Mouse (Mus musculus): Measurements from ENCODE around the gene Galnt7. TPM values are rescaled to one million over a fixed set of nuclear protein-coding genes. Genes with fewer than 3 reads are reported as not detected.
"Not testable (repeated sequence)": the region's sequence is repeated elsewhere in the genome, so short reads cannot be mapped to it uniquely, and the experiment has no call there.

Galnt7 gene
- total RNA-seq, 2 experiments from 2014 or later, result 5.7 to 6.5 TPM

- intact Hi-C loops (cut with DNase I), result no loop called here
- DNase-seq, result no peak
These were observed 106.0 kb downstream of the Galnt7 start for GRCm38 (mm10) chr8:57546834-57547233.

DNA sequence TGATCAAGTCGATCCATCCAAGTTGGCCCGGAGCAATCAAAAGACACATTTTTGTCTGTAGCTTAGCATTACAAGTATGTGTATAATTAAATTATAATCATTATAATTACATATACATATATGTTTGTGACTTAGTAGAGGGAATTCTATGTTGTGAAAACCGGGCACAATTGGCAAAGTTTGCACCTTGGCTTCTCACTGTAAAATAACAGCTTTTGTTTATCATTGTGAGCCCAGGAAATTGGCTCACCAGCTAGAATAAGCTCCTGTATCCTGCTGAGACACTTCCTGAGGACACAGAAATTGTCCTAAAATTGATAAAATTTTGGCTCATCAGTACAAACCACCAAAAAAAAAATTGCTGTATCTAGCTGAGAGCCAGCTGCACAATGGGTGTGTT, 106.4 kb downstream of the Galnt7 start:
- intact Hi-C loops (cut with DNase I), result no loop called here
- no peak for DNase-seq

DNA sequence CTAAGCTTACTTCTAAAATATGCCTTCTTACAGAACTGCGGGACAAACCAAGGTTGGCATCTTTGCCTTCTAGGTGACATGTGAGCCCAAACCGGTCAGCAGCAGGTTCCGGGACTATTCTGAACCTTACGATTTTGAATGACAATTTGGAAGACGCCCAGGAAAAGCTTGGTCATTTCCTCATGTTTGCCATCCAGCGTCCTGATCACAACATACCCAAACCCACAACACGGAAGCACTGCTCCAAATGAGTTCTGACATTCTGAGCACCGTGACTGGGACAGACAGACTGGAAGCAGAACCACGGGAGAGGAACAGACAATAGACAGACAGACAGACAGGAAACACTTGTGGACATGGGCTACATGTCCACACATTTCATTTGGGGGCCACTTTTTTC, 111.4 kb downstream of the Galnt7 start:
- no peak for DNase-seq
- intact Hi-C loops (cut with DNase I), result loop anchor here (2.0 kb wide), 2 partner anchors 31 to 249 kb away; no protein-coding TSS in a partner anchor

DNA sequence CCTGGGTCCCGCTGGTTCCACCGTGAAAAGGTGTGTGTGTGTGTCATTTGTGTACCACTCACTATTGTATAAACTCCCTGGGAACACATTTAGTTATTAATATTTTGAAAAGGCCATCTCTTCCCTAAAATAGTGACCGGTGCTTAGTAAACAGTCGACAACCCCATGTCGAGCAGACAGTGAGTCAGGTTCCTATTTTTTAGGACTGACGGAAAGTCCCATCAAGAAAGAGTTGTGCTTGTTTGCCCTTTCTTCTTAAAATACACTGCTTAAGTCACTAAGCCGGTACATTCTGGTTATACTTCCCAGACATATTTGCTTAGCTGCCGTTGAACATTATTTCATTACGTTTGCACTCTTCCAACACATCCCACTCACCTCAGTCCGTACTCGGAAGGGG, 111.9 kb downstream of the Galnt7 start:
- intact Hi-C loops (cut with DNase I), result loop anchor here (1.0 to 2.0 kb wide), 3 partner anchors 32 to 259 kb away; no protein-coding TSS in a partner anchor
- no peak for DNase-seq

GRCm38 (mm10) chr8:57540110-57540838, 112.6 kb downstream of the Galnt7 start:
- intact Hi-C loops (cut with DNase I), result loop anchor here (1.0 to 2.0 kb wide), 3 partner anchors 33 to 260 kb away; no protein-coding TSS in a partner anchor
- DNase-seq, result peak; percentile 70 to 84

GRCm38 (mm10) chr8:57538601-57539000, 114.2 kb downstream of the Galnt7 start:
- DNase-seq, result no peak
- intact Hi-C loops (cut with DNase I), result no loop called here

DNA sequence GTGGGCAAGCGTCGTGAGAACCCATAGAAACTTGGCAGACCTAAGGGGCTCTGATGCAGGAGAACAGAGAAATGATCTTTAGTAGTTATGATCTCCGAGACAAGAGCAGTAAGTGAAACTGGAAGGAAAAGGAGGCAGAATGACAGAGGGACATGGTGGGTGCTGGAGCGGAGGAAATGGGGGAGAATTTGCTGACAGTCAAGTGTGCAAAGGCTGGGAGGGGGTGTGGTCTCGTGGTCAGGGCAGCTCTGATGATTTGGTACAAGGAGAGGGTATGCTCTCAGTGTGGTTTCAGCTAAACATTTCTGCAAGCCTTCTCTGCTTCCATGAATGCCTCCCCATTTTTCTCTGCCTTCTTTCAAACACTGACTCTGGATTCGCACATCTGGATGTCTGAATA, 116.7 kb downstream of the Galnt7 start:
- intact Hi-C loops (cut with DNase I), result no loop called here
- no peak for DNase-seq

GRCm38 (mm10) chr8:57534495-57534894, 118.3 kb downstream of the Galnt7 start:
- intact Hi-C loops (cut with DNase I), result loop anchor here (5.0 kb wide), 1 partner anchor 182 kb away; no protein-coding TSS in a partner anchor
- no peak for DNase-seq

GRCm38 (mm10) chr8:57533106-57533505, 119.7 kb downstream of the Galnt7 start:
- intact Hi-C loops (cut with DNase I), result loop anchor here (5.0 kb wide), 1 partner anchor 181 kb away; no protein-coding TSS in a partner anchor
- no peak for DNase-seq

GRCm38 (mm10) chr8:57532223-57532622, 120.6 kb downstream of the Galnt7 start:
- intact Hi-C loops (cut with DNase I), result loop anchor here (5.0 kb wide), 1 partner anchor 180 kb away; no protein-coding TSS in a partner anchor

DNA sequence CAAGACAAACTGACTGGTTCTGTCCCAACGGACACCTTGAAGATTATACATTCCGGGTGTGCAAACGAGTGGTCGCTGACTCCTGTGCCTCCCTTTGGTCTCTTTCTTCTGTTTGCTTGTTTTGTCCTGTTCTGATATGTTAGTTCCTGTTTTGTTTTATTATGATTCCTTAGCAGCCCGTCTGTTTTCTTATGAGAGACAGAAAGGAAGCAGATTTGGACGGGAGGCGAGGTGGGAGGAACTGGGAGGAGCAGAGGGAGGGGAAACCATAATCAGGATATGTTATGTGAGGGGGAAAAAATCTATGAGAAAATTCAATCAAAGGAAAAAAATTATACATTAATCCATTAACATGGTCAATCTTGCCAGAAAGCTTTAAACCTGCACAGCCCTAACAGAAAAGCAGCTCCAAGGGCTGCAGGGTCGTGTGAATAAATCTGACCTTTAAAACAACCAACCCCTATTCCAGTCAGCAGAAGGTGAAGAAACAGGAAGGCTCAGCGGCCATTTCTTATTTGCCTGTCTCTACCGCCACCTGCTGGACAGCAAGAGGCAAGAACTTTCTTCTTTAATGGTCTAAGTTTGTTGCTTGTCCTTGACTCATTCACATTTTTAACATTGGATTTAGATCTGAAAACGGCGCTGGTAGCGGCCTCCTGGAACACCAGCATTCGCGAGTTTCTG, 122.0 kb downstream of the Galnt7 start:
- DNase-seq, result peak; percentile 91 to 93
- intact Hi-C loops (cut with DNase I), result loop anchor here (1.0 to 5.0 kb wide), 4 partner anchors 18 to 179 kb away; partner anchors contain the start of gene Sap30

More at GRCm38 (mm10) chr8:57532223-57532622, 120.6 kb downstream of the Galnt7 start:
- DNase-seq, result no peak

- DNase-seq, result no peak
- intact Hi-C loops (cut with DNase I), result loop anchor here (2.0 to 5.0 kb wide), 3 partner anchors 17 to 178 kb away; partner anchors contain the start of gene Sap30
These were observed 122.6 kb downstream of the Galnt7 start for GRCm38 (mm10) chr8:57530238-57530637.

DNA sequence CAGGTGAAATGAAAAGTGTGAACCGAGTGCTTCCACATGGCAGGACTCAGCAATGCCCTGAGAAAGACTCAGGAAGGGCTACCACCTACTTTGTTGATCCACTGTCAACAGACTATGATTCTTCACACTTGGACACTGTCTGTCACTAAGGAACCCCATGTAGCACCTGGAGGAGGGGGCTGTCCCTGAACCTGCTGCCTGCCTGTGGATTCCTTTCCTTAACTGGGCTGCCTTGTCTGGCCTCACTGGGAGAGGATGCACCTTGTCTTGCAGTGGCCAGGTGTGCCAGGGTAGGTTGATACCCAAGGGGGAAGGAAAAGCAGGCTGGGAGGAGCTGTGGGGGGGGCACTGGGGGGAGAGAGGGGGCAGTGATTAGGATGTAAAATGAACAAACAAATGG, 124.8 kb downstream of the Galnt7 start:
- no peak for DNase-seq
- intact Hi-C loops (cut with DNase I), result loop anchor here (10.0 kb wide), 1 partner anchor 643 kb away; no protein-coding TSS in a partner anchor

GRCm38 (mm10) chr8:57520186-57520786, 132.5 kb downstream of the Galnt7 start:
- intact Hi-C loops (cut with DNase I), result loop anchor here (10.0 kb wide), 1 partner anchor 635 kb away; no protein-coding TSS in a partner anchor
- DNase-seq, result no peak

- intact Hi-C loops (cut with DNase I), result no loop called here
- DNase-seq, result no peak
These were observed 135.1 kb downstream of the Galnt7 start for GRCm38 (mm10) chr8:57517723-57518122.

GRCm38 (mm10) chr8:57516685-57517084, 136.1 kb downstream of the Galnt7 start:
- intact Hi-C loops (cut with DNase I); DNase-seq: not testable (repeated sequence)

- not testable (repeated sequence) for DNase-seq
- intact Hi-C loops (cut with DNase I), result loop anchor here (2.0 to 5.0 kb wide), 2 partner anchors 18 to 81 kb away; no protein-coding TSS in a partner anchor
These were observed 139.6 kb downstream of the Galnt7 start for GRCm38 (mm10) chr8:57513178-57513661.

DNA sequence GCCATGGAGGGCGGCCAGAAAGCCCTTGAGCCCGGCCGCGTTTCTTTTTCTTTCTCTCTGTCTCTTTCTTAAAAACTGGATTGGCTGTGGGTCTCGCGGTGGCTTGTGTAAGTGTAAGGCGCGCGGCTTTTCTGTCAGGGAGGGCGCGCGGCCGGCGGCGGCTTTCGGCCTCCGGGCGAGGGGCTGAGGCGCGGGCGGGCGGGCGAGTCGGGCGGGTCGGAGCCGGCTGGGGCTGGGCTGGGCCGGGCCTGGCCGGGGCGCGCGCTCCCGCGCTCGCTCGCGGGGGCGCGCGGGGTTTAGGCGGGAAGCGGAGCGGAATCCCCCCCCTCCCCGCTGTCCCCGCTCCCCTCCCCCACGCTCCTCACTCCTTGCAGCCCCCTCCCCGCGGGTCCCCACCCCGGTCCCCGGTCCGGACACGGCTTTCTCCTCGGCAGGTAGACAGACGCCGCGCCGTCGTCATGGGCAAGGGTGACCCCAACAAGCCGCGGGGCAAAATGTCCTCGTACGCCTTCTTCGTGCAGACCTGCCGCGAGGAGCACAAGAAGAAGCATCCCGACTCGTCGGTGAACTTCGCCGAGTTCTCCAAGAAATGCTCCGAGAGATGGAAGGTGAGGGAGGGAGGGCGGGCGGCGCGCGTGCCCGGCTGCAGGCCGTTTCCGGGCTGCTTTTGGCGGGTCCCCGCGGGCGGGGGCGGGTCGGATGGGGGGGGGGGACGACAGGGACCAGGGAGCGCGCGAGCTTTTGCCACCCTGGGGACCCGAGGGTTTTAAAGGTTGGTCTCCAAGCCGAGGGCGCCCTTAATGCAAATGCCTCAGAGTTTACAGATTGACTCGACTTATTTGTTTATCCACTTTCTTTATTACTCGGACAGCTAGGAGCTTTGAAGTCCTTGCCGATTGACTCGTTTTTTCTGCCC, 140.4 kb downstream of the Galnt7 start:
- DNase-seq, result peak; percentile 42 to 45
- intact Hi-C loops (cut with DNase I), result loop anchor here (2.0 to 5.0 kb wide), 2 partner anchors 18 to 80 kb away; no protein-coding TSS in a partner anchor
